In genomic region chr15:78899740-78900584, GRCm38 (mm10) we compare ENCODE assay signal across 8 mouse cellular contexts. TPM values are rescaled to one million over a fixed set of nuclear protein-coding genes. Genes with fewer than 3 reads are reported as not detected.
DNase-seq lines count a peak whose midpoint lies in the region; ATAC-seq and TF ChIP-seq lines count a peak whose summit lies in the region.

Gene Sh3bp1 (plus strand): TSS chr15:78899768.

- H3K9me3 ChIP-seq in embryonic facial prominence, embryonic 14.5 days (ENCODE audit: control insufficient read depth, low read length): no peaks in the 10 kb centered on the region
- H3K9me3 ChIP-seq in heart, embryonic 16.5 days (replicated peaks; ENCODE audit: control insufficient read depth, low read length): no peaks in the 10 kb centered on the region
- no peaks in the 10 kb centered on the region for H3K9me3 ChIP-seq in lung, postnatal 0 days (ENCODE audit: low read length)

- H3K27ac ChIP-seq in embryonic facial prominence, embryonic 14.5 days (replicated peaks; ENCODE audit: low read depth, low read length): peak within 1 kb of the TSS; percentile 77
- peak within 1 kb of the TSS; percentile 80 for H3K27ac ChIP-seq in heart, embryonic 16.5 days (ENCODE audit: low read length)
- peak within 1 kb of the TSS; percentile 62 for H3K27ac ChIP-seq in lung, postnatal 0 days (ENCODE audit: low read length)

- peak; percentile 56 for ATAC-seq in embryonic facial prominence, embryonic 14.5 days (ENCODE audit: low read depth)
- ATAC-seq in heart, embryonic 16.5 days (replicated peaks; ENCODE audit: extremely low read depth, insufficient read depth, low FRiP score): peak; percentile 68
- peak; percentile 40 for ATAC-seq in lung, postnatal 0 days

- H3K4me1 ChIP-seq in embryonic facial prominence, embryonic 14.5 days (ENCODE audit: control insufficient read depth, insufficient read depth, low read length): peaks cover 30% of the 10 kb centered on the region
- peaks cover 41% of the 10 kb centered on the region for H3K4me1 ChIP-seq in heart, embryonic 16.5 days (ENCODE audit: control insufficient read depth, insufficient read depth, low read length)
- H3K4me1 ChIP-seq in lung, postnatal 0 days (ENCODE audit: insufficient read depth, low read depth, low read length): peaks cover 23% of the 10 kb centered on the region

- peaks cover 7% of the 10 kb centered on the region for H3K36me3 ChIP-seq in C2C12 (ENCODE audit: control insufficient read depth, insufficient read depth)
- H3K36me3 ChIP-seq in embryonic facial prominence, embryonic 14.5 days (ENCODE audit: control insufficient read depth, insufficient read depth, low read length): peaks cover 31% of the 10 kb centered on the region
- H3K36me3 ChIP-seq in heart, embryonic 16.5 days (ENCODE audit: control insufficient read depth, insufficient read depth): peaks cover 4% of the 10 kb centered on the region; the same call in 1 of the 2 replicates
- peaks cover 8% of the 10 kb centered on the region; the same call in 1 of the 2 replicates for H3K36me3 ChIP-seq in lung, postnatal 0 days (ENCODE audit: insufficient read depth, low read length)

- TF ChIP-seq CTCF in C2C12 (IDR thresholded peaks at IDR 0.05; ENCODE audit: control insufficient read depth, insufficient read depth, insufficient read length): no peak
- TF ChIP-seq CTCF in lung, postnatal 0 days (IDR thresholded peaks at IDR 0.05): no peak

- H3K79me3 ChIP-seq in C2C12 (ENCODE audit: low read depth): no peaks in the 10 kb centered on the region

- no peaks in the 10 kb centered on the region for H3K79me2 ChIP-seq in C2C12 (ENCODE audit: control insufficient read depth, insufficient read depth)

- no peaks in the 10 kb centered on the region for H3K27me3 ChIP-seq in C2C12 (ENCODE audit: control insufficient read depth, insufficient read depth, insufficient read length)
- no peaks in the 10 kb centered on the region for H3K27me3 ChIP-seq in embryonic facial prominence, embryonic 14.5 days (replicated peaks; ENCODE audit: control insufficient read depth, insufficient read depth, low read length)
- no peaks in the 10 kb centered on the region for H3K27me3 ChIP-seq in heart, embryonic 16.5 days (ENCODE audit: control insufficient read depth, insufficient read depth, low read length)
- no peaks in the 10 kb centered on the region for H3K27me3 ChIP-seq in lung, postnatal 0 days (replicated peaks; ENCODE audit: insufficient read depth, low read length)

- 1% methylated on average over 23 of the region's 47 CpGs for WGBS in embryonic facial prominence, embryonic 14.5 days
- WGBS in heart, embryonic 16.5 days: 1% methylated on average over 47 of the region's 47 CpGs
- 2% methylated on average over 38 of the region's 47 CpGs for WGBS in lung, postnatal 0 days

- DNase-seq in R1 (ENCODE audit: low read depth, low spot score): peak; percentile 74
- peak; percentile 89 for DNase-seq in embryonic facial prominence, embryonic 14.5 days (ENCODE audit: low spot score)
- peak; percentile 62 to 84 for DNase-seq in kidney, postnatal 36 days
- DNase-seq in lung, postnatal 0 days (ENCODE audit: low spot score): peak; percentile 79
- DNase-seq in ovary, postnatal 36 days (ENCODE audit: low spot score): peak; percentile 76
- DNase-seq in urinary bladder, postnatal 14 days (ENCODE audit: low spot score): peak; percentile 77

- TF ChIP-seq EP300 in lung, postnatal 0 days (IDR thresholded peaks at IDR 0.05): no peak

- peak within 1 kb of the TSS; percentile 81 for H3K4me2 ChIP-seq in embryonic facial prominence, embryonic 14.5 days (ENCODE audit: low read depth, low read length)
- peak within 1 kb of the TSS; percentile 89 for H3K4me2 ChIP-seq in heart, embryonic 16.5 days (ENCODE audit: low read depth, low read length)
- H3K4me2 ChIP-seq in lung, postnatal 0 days (replicated peaks; ENCODE audit: low read depth, low read length): peak within 1 kb of the TSS; percentile 91

- peak within 1 kb of the TSS; percentile 65 for H3K4me3 ChIP-seq in C2C12 (ENCODE audit: insufficient read depth, poor library complexity, severe bottlenecking)
- H3K4me3 ChIP-seq in embryonic facial prominence, embryonic 14.5 days (ENCODE audit: low read depth, low read length): peak within 1 kb of the TSS; percentile 80
- H3K4me3 ChIP-seq in heart, embryonic 16.5 days (ENCODE audit: low read length): peak within 1 kb of the TSS; percentile 83
- peak within 1 kb of the TSS; percentile 69 for H3K4me3 ChIP-seq in lung, postnatal 0 days (ENCODE audit: low read depth, low read length)

- H3ac ChIP-seq in C2C12 (ENCODE audit: control insufficient read depth, insufficient read length, low read depth): peak within 1 kb of the TSS; percentile 92

- H3K9ac ChIP-seq in embryonic facial prominence, embryonic 14.5 days (ENCODE audit: low read depth, low read length): peak within 1 kb of the TSS; percentile 83
- H3K9ac ChIP-seq in heart, embryonic 16.5 days (ENCODE audit: low read length): peak within 1 kb of the TSS; percentile 86
- peak within 1 kb of the TSS; percentile 58 for H3K9ac ChIP-seq in lung, postnatal 0 days (replicated peaks; ENCODE audit: low read depth)

TF ChIP-seq in C2C12, 6 proteins besides CTCF, POLR2A, EP300 and RAD21:
- TF ChIP-seq MYOD1 (IDR thresholded peaks at IDR 0.05; ENCODE audit: control insufficient read depth, insufficient read length, low read depth) (no peak), USF1 (IDR thresholded peaks at IDR 0.05; ENCODE audit: low read depth) (no peak), MAX (IDR thresholded peaks at IDR 0.05) (no peak), FOSL1 (IDR thresholded peaks at IDR 0.05; ENCODE audit: insufficient read depth, low read length, poor library complexity, severe bottlenecking) (no peak), CEBPB (IDR thresholded peaks at IDR 0.05; ENCODE audit: low read depth) (no peak), MYOG (IDR thresholded peaks at IDR 0.05; ENCODE audit: control insufficient read depth, extremely low read depth, insufficient read length) (no peak)

RNA-seq across cellular contexts. Expression of gene Sh3bp1, which starts in this region (rescaled TPM):
- 23.4 TPM for polyA plus RNA-seq in C2C12 (2012; fragmentation: generic; extraction: Trizol)
- polyA plus RNA-seq in embryonic facial prominence, embryonic 14.5 days (2014; fragmentation: Nextera tagmentation; extraction: Ambion mirVana): 40.8 and 44.1 TPM in 2 replicates
- polyA plus RNA-seq in heart, embryonic 16.5 days (2015; fragmentation: Nextera tagmentation; extraction: Ambion mirVana): 19.8 and 20.0 TPM in 2 replicates
- 12.7 and 12.8 TPM in 2 replicates for polyA plus RNA-seq in lung, postnatal 0 days (2015; fragmentation: Nextera tagmentation; extraction: Ambion mirVana)

Comparison
In these comparisons a context has a peak if more than half of its experiments do, and no peak if none do; other contexts are left out.
1. Peak in every context shown above with its lines: DNase-seq, ATAC-seq, H3K4me3 ChIP-seq and H3K27ac ChIP-seq.